Mouse (Mus musculus) urinary bladder, postnatal 4 days (tissue): ENCODE results near the gene Ctdspl.

ENCODE experiments used
- DNase-seq, 2 experiments: peaks; one replicate each; pipeline ENCODE4 v3.0.0; 2021 to 2022; ENCODE audit warnings: low spot score in 2 of 2

Gene Ctdspl

DNA sequence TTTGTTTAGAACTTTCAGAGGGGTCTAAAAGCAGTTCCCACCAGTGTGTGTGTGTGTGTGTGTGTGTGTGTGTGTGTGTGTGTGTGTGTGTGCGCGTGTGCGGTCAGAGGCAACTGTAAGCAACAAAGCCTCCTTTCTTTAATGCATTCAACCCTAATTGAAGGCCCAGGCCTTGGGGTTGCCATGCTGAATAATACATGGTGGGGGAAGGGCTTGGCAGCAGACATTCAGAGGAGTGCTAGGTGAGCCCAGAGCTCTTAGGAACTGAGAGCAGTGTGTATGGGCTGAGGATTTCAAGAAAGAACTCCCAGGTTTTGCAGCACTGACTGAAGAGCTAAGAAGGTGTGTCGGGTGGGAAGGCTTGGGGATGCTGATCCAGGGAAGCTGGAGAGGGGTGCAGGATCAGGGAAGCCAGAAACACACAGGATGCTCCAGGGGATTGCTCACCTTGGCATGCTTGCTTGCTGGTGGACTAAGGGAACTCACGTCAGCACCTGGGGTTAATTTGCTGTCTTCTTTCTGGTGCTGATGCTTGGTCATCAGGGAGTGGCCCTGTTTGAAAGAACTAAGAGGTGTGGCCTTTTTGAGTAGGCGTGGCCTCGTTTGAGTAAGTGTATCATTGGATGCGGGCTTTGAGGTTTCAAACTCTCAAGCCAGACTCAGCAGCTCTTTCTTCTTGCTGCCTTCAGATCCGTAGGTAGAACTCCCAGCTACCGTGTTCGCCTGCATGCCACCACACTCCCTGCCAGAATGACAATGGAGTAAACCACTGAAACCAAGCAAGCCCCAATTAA is 62.7 kb downstream of the Ctdspl start:
- DNase-seq: no peak

DNA sequence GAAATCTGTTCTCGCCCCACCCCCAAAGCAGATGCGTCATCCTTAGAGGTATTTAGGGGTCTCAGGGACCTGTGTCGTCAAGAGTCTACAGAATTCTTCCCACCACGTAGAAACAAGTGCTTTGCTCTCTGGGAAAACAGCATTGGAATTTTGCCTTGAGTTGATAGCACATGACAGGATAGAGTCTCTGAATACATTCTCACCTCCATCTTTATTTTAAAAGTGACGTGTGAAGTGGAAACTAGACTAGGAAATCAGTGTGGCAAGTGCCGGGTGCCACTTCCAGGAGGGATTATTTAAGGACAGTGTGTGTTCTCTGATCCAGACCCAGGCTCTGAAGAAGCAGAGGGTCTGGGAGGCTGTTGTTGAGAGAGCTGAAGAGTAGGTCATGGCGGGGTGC is 64.2 kb downstream of the Ctdspl start:
- DNase-seq: no peak

DNA sequence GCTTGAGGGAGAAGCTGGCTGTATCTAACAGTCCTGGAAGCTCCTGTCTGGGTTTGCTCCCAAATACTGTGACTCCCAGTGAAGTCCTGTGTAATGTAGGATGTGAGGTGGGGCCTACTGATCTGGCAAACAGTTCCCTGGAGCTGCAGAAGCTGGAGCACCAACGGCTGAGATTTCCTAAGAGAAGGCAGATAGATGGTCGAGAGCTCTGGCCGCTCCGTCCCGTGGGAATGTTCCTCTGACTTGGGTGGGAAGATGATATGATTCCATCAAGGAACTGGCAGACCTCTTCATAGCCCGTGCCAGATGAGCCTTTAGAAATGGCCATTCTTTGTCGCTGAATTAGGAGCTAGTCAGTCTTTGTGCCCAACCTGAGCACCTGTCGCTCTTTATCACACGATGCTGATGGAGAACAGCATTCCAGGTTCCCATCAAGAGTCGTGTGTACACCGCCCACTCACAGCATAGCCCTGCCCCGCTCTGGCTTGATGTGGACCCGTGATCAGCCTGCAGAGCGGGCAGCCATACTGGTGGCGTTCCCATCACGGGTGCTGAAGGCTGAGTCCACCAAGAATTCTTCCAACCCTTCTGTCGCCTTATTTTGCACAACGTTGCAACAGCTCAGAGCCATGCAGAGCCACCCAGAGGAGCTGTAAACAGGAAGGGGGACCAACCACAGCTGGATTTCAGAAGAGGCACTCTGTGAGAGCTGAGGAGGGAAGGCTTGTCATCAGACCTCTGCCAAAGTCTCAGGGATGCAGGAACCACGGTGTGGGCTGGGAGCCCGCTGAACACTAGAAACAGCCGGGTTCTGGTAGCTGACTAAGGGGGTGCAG is 65.7 kb downstream of the Ctdspl start:
- no peak for DNase-seq

DNA sequence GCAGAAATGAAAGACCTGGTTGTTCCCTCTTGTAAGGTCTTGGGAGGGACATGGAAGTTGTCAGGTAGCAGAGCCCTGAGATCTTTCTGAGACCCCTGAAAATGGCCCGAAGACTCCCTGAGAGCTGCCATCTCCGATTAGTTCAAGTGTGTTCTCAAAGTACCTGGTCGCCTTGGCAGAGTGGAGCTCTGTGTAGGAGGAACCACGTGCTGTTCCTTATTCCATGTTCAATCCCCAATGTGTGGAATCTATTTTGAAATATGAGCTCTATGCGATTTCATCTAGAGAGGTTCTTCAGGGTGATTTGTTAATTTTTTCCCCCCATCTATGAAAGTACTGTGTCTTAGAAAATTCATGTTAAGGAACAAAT is 66.3 kb downstream of the Ctdspl start:
- DNase-seq: no peak

DNA sequence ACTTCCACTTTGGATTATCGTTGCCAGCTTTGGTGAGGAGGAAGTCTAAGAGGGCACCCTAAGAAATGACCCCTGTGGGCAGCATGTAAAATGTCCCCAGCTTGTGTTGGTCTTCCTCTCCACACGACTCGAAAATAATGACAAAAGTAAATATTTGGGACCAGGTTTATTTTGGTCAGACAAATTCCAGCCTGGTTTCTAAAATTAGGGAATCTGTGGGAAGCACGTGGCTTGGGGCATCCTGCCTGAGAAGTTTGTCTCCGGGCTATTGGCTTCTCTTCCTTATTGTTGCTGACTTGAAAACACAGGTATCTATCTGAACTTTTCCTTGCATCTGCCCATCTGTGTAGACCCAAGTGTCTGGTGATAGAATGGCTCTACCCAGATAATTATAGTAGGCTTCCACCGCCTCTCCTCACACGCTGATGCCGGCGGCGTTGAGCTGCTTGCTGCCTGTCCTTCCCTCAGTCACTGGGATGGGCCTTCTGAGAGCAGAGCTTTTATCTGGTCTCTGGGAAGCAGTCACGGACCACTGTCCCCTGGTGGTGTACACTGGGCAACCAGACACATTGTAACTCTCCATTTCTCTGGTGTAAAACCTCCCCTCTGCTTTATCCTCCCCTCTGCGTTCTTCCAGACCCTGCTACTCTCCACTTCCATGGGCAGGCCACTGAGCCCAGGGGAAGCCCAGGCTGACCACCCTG is 68.4 kb downstream of the Ctdspl start:
- DNase-seq: no peak

DNA sequence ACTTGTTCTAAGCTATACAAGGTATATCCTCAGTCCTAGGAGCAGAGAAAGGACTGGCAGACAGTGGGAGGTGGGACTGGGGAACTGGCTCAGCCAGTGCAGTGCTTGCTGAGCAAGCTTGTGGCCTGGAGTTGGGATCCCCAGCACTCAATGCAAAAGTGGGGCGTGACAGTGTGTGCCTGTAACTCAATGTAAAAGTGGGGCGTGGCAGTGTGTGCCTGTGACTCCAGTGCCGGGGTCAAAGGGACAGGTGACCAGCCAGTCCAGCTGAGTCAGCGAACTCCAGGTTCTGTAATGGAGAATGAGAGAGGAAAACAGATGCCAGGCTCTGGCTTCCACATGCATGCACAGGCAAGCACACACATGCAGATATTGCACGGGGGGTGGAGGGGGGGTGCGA is 69.3 kb downstream of the Ctdspl start:
- DNase-seq: no peak

DNA sequence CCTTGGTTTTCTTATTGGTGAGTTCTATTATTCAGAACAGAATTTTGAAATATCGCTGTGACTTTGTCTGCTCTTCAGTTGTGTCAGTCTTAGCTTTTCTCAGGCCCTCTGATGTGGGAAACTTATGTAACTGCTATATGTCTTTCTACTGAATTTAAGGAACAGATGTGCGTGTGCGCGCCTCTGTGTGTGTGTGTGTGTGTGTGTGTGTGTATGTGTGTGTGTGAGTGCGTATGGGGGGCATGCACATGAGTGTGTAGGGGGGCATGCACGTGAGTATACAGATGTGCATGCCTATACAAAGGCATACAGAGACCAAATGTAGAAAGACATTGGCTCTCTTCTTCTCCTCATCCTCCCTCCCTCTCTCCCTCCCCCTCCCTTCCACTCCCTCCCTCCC is 71.0 kb downstream of the Ctdspl start:
- DNase-seq: no peak

DNA sequence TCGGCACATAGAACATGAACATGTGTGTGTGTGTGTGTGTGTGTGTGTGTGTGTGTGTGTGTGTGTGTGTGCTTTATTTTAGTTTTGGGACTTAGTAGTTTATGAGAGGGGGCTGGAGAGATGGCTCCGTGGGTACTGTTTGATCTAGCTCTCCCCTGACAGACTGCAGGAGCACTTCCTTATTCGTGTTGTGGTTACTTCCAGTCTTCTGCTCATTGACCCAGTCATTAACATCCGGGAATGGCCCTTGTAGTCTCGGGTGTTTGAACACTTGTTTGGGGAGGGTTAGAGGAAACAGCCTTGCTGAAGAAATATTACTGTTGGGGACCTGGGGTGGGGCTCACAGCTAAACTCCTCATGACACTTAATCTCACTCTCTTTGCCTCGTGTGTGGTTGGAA is 73.9 kb downstream of the Ctdspl start:
- DNase-seq: no peak

DNA sequence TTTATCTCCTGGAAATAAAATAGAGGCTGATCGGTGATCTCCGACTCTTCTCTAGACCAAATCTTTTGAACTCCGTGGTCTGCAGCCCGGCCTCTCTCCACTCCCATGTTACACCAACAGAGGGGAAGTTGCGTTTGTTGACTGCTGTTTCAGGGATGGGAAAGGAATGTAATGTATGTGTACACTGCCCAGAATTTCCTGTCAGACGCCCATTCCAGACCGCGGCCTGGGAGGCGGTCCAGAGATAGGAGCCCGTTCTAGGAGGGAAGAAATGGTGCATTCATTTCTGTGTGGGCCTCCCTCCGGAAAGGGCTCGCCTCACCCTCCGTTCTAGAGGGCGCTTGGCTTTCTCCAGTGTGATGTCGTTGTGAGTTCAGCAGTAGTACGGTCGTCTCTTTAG is 76.0 kb downstream of the Ctdspl start:
- DNase-seq: peak in 1 of 2 experiments; percentile 63

DNA sequence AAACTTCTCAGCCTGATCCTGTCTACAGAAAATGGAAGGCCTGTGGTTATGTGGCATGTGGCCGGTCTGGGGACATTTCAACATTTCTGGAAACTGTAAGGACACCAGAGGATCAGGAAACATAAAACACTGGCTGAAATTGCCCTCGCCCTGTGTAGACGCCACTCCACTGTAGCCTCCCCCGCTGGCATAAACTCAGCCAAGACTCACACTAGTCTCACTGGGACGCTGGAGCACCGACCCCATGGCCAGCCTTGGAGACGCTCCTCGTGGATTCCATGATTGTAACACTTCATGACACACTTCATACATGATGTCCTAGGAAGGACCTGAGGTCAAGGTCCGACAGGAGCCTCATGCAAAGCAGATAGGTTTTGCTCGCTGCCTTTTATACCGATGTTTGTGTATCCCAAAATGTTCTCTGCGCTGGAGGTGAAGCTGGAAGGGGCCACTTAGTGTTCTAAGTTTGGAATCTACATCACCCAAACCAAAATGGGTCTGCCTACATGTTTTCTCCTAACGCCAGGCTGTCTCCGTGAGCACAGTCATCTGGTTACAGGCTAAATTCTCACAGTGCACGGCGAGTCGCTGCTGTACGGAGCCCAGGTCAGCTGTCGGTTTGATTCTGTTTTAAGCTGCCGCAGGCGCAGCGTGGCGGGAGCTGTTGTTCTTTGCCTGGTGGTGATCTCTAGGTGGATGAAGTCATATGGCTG is 77.9 kb downstream of the Ctdspl start:
- no peak for DNase-seq

DNA sequence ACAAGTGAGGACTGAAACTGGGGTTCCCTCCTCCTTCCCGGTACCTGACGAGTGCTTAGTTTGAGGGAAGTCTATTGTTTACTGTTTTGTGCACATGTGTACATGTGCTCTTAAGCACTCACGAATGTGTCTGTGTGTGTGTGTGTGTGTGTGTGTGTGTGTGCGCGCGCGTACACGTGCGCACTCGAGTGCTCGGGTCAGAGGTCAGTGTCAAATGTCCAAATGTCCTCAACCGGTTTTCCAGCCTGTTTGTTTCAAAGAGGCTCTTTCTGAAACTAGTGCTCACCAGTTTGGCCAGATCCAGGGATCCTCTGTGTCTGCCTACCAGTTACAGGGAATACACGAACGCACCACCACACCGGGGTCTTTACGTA is 78.4 kb downstream of the Ctdspl start:
- DNase-seq: no peak

DNA sequence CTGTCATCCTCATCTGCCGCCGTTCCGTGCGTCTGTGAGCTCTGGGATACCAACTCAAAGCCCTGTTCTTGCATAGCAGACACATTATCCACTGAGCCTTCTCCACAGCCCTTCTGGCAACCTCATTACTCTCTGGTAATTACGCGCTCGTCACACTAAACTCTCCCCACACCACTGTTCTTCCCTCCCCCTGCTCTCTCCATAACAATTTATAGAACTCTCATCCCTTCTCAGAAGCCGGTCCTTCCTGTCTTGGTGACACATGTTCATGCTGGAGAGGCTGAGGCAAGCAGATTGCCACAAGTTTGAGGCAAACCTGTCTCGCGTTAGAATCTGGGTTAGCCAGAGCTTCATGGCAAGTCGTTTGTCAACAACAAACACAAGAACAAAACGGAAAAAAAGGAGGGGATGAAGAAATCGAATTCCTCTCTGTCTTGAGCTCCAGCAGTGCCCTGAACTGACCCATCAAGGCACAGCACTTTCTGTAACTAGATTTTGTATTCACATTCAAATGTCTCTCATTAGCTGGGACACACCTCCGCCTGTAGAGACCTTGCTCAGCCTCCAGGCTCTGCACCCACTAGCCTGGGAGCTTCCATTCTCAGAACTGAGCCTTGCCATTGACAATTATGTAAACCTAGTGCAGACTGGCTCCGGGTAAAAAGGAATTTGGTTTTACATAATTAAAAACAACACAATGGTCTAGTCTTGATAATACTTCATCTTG is 79.2 kb downstream of the Ctdspl start:
- DNase-seq: no peak

DNA sequence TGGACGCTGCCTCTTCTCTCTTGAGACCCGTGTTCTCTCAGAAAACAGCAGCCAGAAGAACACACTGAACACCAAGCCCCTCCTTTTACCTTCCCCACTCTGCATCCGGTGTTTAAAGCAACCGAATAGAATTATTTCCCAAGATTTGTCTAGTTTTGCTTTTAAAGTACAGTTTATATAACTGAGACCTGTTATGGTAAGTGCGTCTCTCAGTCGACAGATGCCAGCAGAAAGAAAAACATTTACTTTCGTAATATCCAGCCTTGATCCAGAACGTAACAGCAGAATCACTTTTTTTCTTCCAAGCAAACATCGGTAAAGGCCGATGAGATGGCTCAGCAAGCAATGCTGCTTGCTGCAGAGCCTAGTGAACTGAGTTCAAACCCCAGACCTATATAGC is 81.0 kb downstream of the Ctdspl start:
- DNase-seq: no peak

DNA sequence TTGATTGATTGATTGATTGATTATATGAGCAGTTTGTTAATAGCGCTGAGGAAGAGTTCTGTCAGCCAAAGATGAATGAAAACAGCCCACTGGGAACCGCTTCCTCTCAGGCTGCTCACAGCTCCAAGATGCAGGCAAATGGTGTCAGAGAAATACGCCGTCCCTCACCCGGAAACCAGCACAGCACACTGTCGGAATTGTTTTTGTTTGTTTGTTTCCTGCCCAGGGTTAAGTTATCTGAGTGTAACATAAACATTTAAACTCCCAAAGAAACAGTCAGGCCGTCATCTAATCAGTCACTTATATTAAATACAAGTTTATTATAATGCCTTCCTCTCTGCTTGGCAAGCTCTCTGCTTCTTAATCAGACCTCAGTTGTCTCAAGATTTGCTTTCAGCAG is 82.6 kb downstream of the Ctdspl start:
- DNase-seq: no peak

DNA sequence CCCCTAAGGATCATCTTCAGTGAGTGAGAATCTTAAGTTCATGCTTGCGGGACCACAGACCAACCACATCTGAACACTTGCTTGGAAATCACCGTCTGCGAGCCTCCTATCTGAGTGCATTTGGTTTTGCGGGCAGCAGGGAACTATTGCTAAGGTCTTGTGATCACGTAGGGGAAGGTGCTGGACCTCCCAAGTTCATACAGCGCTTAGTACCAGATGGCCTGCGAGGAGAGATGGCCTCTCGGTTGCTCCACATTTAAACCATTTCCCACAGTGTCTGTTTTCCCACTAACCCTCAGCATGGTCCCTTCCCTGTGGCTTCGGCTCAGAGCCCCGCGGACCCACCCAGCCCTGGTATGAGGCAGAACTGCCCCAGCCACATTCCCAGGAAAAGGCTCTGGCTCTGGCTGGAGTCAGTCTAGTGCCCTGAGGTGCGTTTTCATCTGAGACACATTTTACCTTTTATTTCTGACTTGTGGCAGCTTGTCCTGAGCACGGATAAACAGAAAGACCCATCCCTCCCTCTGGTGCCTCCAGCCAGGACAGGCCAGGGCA is 84.0 kb downstream of the Ctdspl start:
- no peak for DNase-seq

DNA sequence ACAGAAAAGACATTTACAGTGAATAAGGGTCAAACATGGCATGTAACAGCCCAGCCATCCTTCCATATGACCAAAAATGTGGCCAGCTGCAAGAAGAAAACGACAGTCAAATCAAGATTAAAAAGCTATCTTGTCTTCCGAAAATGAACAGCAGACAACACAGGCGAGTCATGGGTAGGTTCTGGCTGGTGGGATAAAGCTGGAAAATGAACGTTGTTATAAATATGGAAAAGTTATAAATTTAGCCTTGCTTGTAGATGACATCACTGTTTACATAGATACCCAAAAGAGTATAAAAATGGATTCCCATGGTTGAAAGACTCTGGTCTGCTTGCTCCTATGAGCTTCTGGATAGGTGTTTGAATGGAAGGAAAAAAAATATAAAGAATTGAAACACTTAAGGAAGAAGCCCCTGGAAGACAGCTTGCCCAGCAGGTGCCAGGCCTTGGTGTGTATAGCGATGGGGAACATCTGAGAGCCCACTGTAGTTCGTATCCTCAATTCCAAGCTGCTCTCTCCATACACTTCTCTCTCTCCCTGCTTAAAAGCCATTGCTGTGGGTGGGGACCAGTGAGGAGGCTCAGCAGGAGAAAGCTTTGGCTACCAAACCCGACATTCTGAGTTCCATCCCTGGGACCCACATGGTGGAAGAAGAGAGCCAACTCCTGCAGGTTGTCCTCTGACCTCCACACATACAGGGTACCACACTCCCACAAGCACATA is 90.7 kb downstream of the Ctdspl start:
- DNase-seq: no peak

DNA sequence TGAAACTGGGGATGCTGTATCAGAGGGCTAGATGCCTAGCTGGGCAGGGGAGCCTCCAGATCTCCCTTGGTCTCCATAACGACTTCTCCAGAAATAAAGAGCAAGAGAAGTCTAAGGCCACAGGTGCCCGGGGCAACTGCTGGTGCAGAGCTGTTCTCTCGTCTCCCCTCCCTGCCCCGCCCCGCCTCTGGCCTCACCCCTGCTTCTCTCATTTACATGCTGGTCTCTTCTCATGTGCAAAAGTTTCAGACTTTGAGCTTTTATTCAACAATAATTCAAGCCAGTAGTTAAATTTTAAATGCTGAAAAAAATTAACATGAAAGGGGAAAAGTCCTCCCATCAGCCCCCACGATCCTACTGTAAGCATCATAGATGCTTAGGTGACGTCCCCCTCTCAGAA is 95.5 kb downstream of the Ctdspl start:
- DNase-seq: no peak

DNA sequence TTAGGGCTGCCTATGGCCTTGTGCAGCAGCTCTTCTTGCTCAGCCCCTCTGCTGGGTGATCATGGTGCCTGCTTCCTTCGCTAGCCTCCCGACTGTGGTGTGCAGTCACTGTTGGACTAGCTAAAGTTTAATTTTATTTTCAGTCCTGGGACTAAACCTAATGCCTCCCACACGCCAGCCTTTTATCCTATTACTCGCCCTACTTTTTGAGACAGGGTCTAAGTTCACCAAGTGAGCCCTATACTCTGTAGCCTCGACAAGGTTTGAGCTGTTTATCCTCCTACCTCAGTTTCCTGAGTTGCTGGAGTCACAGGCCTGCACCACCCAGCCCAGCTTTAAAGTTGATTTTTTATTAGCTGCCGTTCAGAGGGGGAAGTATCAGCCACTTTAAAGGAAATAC is 99.0 kb downstream of the Ctdspl start:
- DNase-seq: no peak

DNA sequence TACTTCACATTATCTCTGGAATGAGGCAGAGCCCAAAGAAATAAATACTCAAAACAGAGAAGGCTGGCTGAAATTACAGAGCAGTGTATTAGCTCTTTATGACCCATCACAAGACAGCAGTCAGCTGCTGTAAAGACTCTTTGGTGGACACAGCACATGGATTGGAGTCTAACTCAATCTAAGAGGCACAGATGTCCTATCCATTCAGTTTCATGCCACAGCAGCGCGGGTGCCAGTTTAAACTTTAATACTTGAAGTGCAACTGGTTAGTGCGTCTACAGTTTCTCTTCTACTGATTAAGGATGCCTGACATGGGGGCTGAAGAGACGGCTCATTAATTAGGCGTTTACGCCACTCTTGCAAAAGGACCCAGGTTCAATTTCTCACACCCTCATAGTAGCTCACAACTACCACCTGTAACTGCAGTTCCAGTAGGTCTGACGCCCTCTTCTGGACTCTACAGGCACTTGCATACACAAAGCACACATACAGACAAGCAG is 99.6 kb downstream of the Ctdspl start:
- DNase-seq: no peak

DNA sequence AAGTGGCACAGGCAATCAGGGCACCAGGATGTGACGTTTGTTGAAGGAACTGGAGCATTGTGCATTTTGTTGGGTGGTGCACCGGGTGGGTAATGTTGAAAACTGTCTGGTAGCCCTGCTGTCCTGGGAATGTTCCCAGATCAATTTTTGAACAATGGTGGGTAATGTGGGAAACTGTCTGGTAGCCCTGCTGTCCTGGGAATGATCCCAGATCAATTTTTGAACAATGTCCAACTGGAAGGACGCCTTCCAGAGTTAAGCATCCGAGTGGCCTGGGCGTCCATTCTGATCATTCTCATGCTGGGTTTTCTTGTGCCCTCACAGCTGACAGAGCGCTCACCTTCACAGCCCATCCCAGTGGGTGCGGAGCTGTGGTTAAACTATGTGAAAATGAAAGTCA is 101.1 kb downstream of the Ctdspl start:
- DNase-seq: no peak
